Mouse (Mus musculus) neural tube, embryonic 12.5 days (tissue): ENCODE measurements at regions not wholly inside any gene's neighbourhood (a gene's known extent, or its start where the extent isn't known, plus 50 kb on each side); places are given as distances from the start of the nearest gene placed in this dataset.

Experiments used
- ATAC-seq: fragments of 200-750 bp; cut with Nextera tagmentation; 2 replicates; pipeline ENCODE4 v1.8.0; 2017; ENCODE audit warnings: low read depth, mild to moderate bottlenecking, moderate TSS enrichment, moderate library complexity; ENCODE audit not compliant: low FRiP score
- H3K27ac ChIP-seq: fragments of 300-500 bp; sonication (generic); 2 replicates; pipeline ENCODE4 v1.5.1; 2016
- H3K27me3 ChIP-seq: fragments of 300-500 bp; sonication (generic); replicated peaks from 2 replicates; pipeline ENCODE4 v1.6.1; 2016; ENCODE audit warnings: mild to moderate bottlenecking
- H3K36me3 ChIP-seq: fragments of 300-500 bp; sonication (generic); 2 replicates; pipeline ENCODE4 v1.6.1; 2016; ENCODE audit warnings: mild to moderate bottlenecking
- H3K4me1 ChIP-seq: fragments of 300-500 bp; sonication (generic); 2 replicates; pipeline ENCODE4 v1.6.1; 2016
- H3K4me2 ChIP-seq: fragments of 300-500 bp; sonication (generic); replicated peaks from 2 replicates; pipeline ENCODE4 v1.6.1; 2016; ENCODE audit warnings: mild to moderate bottlenecking
- H3K4me3 ChIP-seq: fragments of 300-500 bp; sonication (generic); 2 replicates; pipeline ENCODE4 v1.5.1; 2016
- H3K9ac ChIP-seq: fragments of 300-500 bp; sonication (generic); 2 replicates; pipeline ENCODE4 v1.6.1; 2016; ENCODE audit warnings: mild to moderate bottlenecking
- H3K9me3 ChIP-seq: fragments of 300-500 bp; sonication (generic); 2 replicates; pipeline ENCODE4 v1.6.1; 2016; ENCODE audit warnings: mild to moderate bottlenecking
- WGBS: fragments of 180-500 bp; shearing (Covaris S2); methylation state at CpG from one replicate; pipeline ENCODE4 v1.1.7; 2016; 5-methylcytosine and 5-hydroxymethylcytosine counted together

DNA sequence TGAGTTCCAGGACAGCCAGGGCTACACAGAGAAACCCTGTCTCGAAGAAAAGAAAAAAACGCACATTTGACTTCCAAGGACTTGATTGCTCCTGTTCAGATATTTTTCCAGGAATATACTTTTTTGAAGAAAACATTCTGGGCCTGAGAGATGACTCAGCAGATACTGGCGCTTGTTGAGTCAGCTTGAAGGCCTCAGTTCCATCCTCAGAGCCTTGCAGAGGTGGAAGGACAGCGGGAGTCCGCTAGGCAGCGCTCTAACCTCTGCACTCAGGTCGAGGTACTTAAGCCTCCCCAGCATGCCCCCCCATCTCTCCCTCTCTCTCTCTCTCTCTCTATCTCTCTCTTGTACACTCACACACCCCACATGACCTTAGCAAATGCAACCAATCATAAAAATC lies 86.3 kb upstream of the Eomes start:
- H3K9ac ChIP-seq: no peak overlapping the region
- H3K4me1 ChIP-seq: peaks cover 3% of the 10 kb centered on the region; the same call in 1 of the 2 replicates
- peaks cover 35% of the 10 kb centered on the region for H3K27me3 ChIP-seq
- H3K4me3 ChIP-seq: no peak overlapping the region
- WGBS: 51% methylated on average over 7 of the region's 7 CpGs
- H3K27ac ChIP-seq: no peak overlapping the region
- no peaks in the 10 kb centered on the region for H3K36me3 ChIP-seq
- no peaks in the 10 kb centered on the region for H3K9me3 ChIP-seq
- ATAC-seq: no peak
- H3K4me2 ChIP-seq: no peak overlapping the region

GRCm38 (mm10) chr9:118392796-118393195 lies 85.2 kb upstream of the Eomes start:
- no peak for ATAC-seq
- Histone ChIP-seq H3K4me2 (no peak overlapping the region), H3K4me3 (no peak overlapping the region), H3K36me3 (no peaks in the 10 kb centered on the region), H3K4me1 (peaks cover 3% of the 10 kb centered on the region; the same call in 1 of the 2 replicates), H3K27ac (no peak overlapping the region), H3K27me3 (peaks cover 26% of the 10 kb centered on the region), H3K9me3 (no peaks in the 10 kb centered on the region), H3K9ac (no peak overlapping the region)
- 87% methylated on average over 1 of the region's 1 CpGs for WGBS

- 63% methylated on average over 4 of the region's 4 CpGs for WGBS
- peaks cover 3% of the 10 kb centered on the region; the same call in 1 of the 2 replicates for H3K4me1 ChIP-seq
- no peak for ATAC-seq
These were observed 84.4 kb upstream of the Eomes start for GRCm38 (mm10) chr9:118393567-118393966.

DNA sequence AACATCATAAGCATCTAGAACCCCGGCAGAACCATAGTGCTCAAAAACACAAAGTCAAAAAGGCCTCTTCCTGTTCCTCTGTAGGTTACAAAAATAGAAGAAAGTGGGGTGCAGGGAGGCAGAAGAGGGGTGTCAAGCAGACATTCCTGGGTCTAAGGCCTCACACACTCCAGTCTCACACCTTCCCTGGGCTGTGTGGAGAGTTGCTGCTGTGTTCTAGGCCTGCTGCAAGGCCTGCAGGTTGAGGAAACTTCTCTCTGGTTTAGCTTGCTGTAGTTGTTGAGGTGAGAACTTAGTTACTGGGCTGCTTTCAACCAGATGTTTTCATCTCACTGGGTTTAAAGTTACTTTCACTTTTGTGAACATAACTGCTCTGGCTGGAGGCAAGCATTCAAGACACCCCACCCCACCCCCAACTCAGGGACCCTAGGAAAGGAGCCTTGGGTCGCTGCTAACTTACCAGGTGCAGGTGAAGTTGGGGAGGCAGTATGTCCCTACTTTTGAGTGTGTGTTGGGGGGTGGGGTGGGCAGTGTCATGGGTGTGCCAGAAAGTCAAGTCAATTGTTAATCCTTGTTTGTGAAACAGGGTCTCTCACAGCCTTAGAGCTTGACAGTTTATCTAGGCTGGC lies 81.5 kb upstream of the Eomes start:
- H3K9me3 ChIP-seq: no peaks in the 10 kb centered on the region
- no peaks in the 10 kb centered on the region for H3K4me1 ChIP-seq
- WGBS: 69% methylated on average over 2 of the region's 2 CpGs
- H3K27me3 ChIP-seq: no peaks in the 10 kb centered on the region; the same call in 1 of the 2 replicates
- no peak overlapping the region for H3K4me2 ChIP-seq
- H3K9ac ChIP-seq: no peak overlapping the region
- H3K27ac ChIP-seq: no peak overlapping the region
- no peak for ATAC-seq
- H3K36me3 ChIP-seq: no peaks in the 10 kb centered on the region
- no peak overlapping the region for H3K4me3 ChIP-seq

More at GRCm38 (mm10) chr9:118393567-118393966, 84.4 kb upstream of the Eomes start:
- H3K36me3 ChIP-seq: no peaks in the 10 kb centered on the region
- H3K9me3 ChIP-seq: no peaks in the 10 kb centered on the region
- peaks cover 19% of the 10 kb centered on the region for H3K27me3 ChIP-seq
- H3K9ac ChIP-seq: no peak overlapping the region
- no peak overlapping the region for H3K4me3 ChIP-seq
- H3K4me2 ChIP-seq: no peak overlapping the region
- no peak overlapping the region for H3K27ac ChIP-seq

GRCm38 (mm10) chr9:118400520-118400919 lies 77.5 kb upstream of the Eomes start:
- ATAC-seq: no peak
- H3K4me3 ChIP-seq: no peak overlapping the region
- WGBS: 80% methylated on average over 3 of the region's 3 CpGs

GRCm38 (mm10) chr9:118401170-118401569 lies 76.8 kb upstream of the Eomes start:
- Histone ChIP-seq H3K36me3 (no peaks in the 10 kb centered on the region), H3K4me1 (no peaks in the 10 kb centered on the region), H3K4me3 (no peak overlapping the region), H3K9me3 (no peaks in the 10 kb centered on the region), H3K27ac (no peak overlapping the region), H3K9ac (no peak overlapping the region), H3K27me3 (no peaks in the 10 kb centered on the region), H3K4me2 (no peak overlapping the region)
- ATAC-seq: 0 out of 2 replicates have a peak, but pooled peaks have one; percentile 29

More at GRCm38 (mm10) chr9:118400520-118400919, 77.5 kb upstream of the Eomes start:
- Histone ChIP-seq H3K9me3 (no peaks in the 10 kb centered on the region), H3K9ac (no peak overlapping the region), H3K27me3 (no peaks in the 10 kb centered on the region), H3K27ac (no peak overlapping the region), H3K4me2 (no peak overlapping the region), H3K36me3 (no peaks in the 10 kb centered on the region), H3K4me1 (no peaks in the 10 kb centered on the region)

DNA sequence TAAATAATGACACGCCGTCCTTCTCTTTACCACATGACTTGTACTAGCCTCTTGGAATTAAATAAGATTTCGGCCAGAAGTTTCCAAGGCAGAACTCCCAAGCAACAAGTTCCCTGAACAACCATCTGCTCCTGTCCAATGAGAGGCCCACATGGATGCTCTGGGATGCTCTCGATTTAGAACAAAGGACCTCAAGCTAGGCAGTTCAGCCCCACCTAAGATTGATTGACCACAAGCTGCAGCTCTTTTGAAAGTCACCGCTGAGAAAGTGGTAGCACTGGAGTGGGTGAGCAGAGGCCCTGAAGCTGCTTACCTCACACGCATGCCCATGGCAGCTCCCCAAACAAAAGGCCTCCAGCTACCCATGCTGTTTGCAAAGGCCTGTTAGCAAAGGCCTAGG lies 73.1 kb upstream of the Eomes start:
- no peak overlapping the region for H3K9ac ChIP-seq
- no peaks in the 10 kb centered on the region for H3K4me1 ChIP-seq
- no peak overlapping the region for H3K27ac ChIP-seq
- no peaks in the 10 kb centered on the region for H3K27me3 ChIP-seq
- H3K4me2 ChIP-seq: no peak overlapping the region
- H3K9me3 ChIP-seq: no peaks in the 10 kb centered on the region
- no peak overlapping the region for H3K4me3 ChIP-seq
- H3K36me3 ChIP-seq: no peaks in the 10 kb centered on the region
- WGBS: 48% methylated on average over 6 of the region's 6 CpGs
- no peak for ATAC-seq

DNA sequence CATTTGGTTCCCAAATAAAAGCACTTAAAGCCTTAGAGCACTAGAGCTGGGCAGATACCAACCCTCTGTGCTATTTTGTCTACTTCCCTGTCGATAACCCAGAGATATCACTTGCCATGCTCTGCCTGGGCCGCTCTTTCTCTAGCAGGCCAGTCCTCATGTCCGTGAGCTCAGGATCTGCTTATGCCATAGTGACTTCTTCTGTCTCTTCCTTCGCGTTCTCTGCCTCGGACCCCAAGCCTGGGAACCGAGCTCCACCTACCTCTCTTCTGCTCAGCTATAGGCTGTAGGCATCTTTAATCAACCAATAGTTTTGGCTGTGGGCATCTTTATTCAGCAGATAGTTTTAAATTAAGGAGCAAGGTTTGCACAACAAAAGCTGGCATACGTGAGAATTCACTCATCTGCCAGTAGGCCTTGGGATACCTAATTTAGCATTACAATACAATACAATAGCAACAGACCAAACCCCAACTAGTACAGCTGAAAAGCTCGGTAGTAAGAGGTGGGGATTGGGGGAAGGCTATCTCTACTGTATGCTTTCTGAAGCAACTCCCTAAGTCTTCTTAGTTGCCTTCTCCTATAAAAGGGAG lies 72.0 kb upstream of the Eomes start:
- no peaks in the 10 kb centered on the region for H3K9me3 ChIP-seq
- H3K4me1 ChIP-seq: no peaks in the 10 kb centered on the region
- H3K9ac ChIP-seq: no peak overlapping the region
- no peaks in the 10 kb centered on the region for H3K27me3 ChIP-seq
- no peak overlapping the region for H3K4me3 ChIP-seq
- H3K4me2 ChIP-seq: no peak overlapping the region
- no peak for ATAC-seq
- WGBS: 53% methylated on average over 9 of the region's 9 CpGs
- H3K27ac ChIP-seq: no peak overlapping the region
- H3K36me3 ChIP-seq: no peaks in the 10 kb centered on the region

DNA sequence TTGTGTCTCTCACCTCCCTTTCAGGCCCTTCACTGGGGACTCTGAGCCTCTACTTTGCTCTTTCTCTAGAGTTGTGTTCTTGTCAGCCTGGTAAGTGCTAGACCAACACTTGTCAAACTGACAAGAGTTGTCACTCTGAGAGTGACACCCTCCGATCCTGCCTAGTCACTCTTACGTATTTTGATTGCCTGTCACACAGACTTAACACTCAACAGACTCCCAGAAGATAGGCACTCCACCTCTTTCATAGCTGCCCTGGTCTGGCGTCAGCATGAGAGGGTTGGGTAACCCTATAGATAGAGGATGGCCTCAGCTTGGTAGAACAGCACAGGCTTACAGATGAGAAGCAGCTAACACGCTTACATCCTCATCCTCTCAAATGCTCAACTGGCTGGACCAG lies 62.0 kb upstream of the Eomes start:
- Histone ChIP-seq H3K4me2 (no peak overlapping the region), H3K9me3 (no peaks in the 10 kb centered on the region), H3K4me1 (no peaks in the 10 kb centered on the region), H3K27me3 (no peaks in the 10 kb centered on the region), H3K36me3 (no peaks in the 10 kb centered on the region), H3K4me3 (no peak overlapping the region), H3K9ac (no peak overlapping the region), H3K27ac (no peak overlapping the region)
- WGBS: 85% methylated on average over 4 of the region's 4 CpGs
- ATAC-seq: no peak

DNA sequence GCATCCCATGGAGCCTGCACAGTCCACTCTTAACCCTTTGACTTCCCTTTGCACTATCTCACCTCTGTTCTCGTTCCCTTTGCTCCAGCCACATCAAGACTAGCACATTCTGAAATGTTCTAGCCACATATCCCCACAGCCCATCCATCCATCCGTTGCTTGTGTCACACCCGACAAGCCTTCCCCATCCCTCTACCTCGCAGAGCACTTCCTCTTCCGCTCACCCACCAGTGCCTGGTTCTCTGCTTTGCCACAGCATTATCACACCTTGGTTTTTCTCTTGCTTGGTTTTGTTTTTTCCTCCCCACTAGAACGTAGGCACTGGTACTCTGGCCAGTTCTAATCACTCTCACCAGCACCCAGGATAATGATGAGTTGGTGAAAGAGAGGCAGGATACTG lies 61.5 kb upstream of the Eomes start:
- Histone ChIP-seq H3K36me3 (no peaks in the 10 kb centered on the region), H3K9ac (no peak overlapping the region), H3K4me1 (no peaks in the 10 kb centered on the region), H3K27me3 (no peaks in the 10 kb centered on the region), H3K4me2 (no peak overlapping the region), H3K27ac (no peak overlapping the region), H3K4me3 (no peak overlapping the region), H3K9me3 (no peaks in the 10 kb centered on the region)
- ATAC-seq: no peak
- WGBS: 83% methylated on average over 6 of the region's 6 CpGs

DNA sequence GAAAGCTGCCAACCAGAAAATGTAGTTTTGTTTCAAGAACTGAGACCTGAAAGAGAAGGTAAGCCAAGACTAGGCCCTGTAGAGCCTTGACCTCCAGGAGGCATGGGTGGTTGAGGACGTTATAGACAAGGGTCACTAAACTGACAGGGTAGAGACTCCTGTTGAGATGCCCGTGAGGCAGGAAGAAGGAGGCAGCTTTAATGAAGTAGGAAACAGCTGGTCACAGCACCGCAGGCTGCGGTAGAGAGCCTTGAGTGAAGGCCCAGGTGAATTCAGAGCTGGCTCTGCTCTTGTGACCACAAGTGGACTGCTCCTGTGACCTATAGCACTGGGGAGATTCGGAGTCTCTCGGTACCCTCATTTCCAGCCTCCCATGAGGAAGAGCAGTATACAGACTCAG lies 53.7 kb upstream of the Eomes start:
- ATAC-seq: no peak

More for the DNA sequence above, 53.7 kb upstream of the Eomes start:
- Histone ChIP-seq H3K4me2 (no peak overlapping the region), H3K4me3 (no peak overlapping the region), H3K4me1 (no peaks in the 10 kb centered on the region), H3K9me3 (no peaks in the 10 kb centered on the region), H3K27me3 (no peaks in the 10 kb centered on the region), H3K36me3 (no peaks in the 10 kb centered on the region), H3K27ac (no peak overlapping the region), H3K9ac (no peak overlapping the region)
- WGBS: 79% methylated on average over 6 of the region's 6 CpGs
